Mouse (Mus musculus): ENCODE measurements around the gene Epb41l4b. TPM values are rescaled to one million over a fixed set of nuclear protein-coding genes. Genes with fewer than 3 reads are reported as not detected.

Epb41l4b gene
- polyA plus RNA-seq, 1 experiment from 2014 or later: 0.92 TPM

- 0 out of 2 replicates have a peak, but pooled peaks cover 7% of the 10 kb centered on the region for H3K9me3 ChIP-seq
- peaks cover 23% of the 10 kb centered on the region for H3K4me1 ChIP-seq (replicated peaks)
- peaks cover 21% of the 10 kb centered on the region for H3K27me3 ChIP-seq (ENCODE audit: insufficient read depth, poor library complexity, severe bottlenecking)
- 14% methylated on average over 23 of the region's 23 CpGs for WGBS
- peak overlapping the region; percentile 82 for H3K27ac ChIP-seq
- DNase-seq (ENCODE audit: low spot score): peak; percentile 71
- peak overlapping the region; percentile 52 for H3K4me3 ChIP-seq
- H3K36me3 ChIP-seq: no peaks in the 10 kb centered on the region
Measured at GRCm38 (mm10) chr4:57039127-57040031, 103.9 kb downstream of the Epb41l4b start.

- no peaks in the 10 kb centered on the region for H3K36me3 ChIP-seq
- 75% methylated on average over 7 of the region's 7 CpGs for WGBS
- no peak overlapping the region for H3K27ac ChIP-seq
- H3K9me3 ChIP-seq: 0 out of 2 replicates have a peak, but pooled peaks cover 7% of the 10 kb centered on the region
- peaks cover 23% of the 10 kb centered on the region for H3K4me1 ChIP-seq (replicated peaks)
- peaks cover 21% of the 10 kb centered on the region for H3K27me3 ChIP-seq (ENCODE audit: insufficient read depth, poor library complexity, severe bottlenecking)
- no peak for DNase-seq (ENCODE audit: low spot score)
- H3K4me3 ChIP-seq: no peak overlapping the region
Measured at GRCm38 (mm10) chr4:57037554-57037953, 105.7 kb downstream of the Epb41l4b start.

GRCm38 (mm10) chr4:57034169-57034568 lies 109.1 kb downstream of the Epb41l4b start:
- Histone ChIP-seq H3K27ac (no peak overlapping the region), H3K4me1 (replicated peaks) (peaks cover 8% of the 10 kb centered on the region), H3K9me3 (no peaks in the 10 kb centered on the region), H3K4me3 (no peak overlapping the region), H3K36me3 (no peaks in the 10 kb centered on the region), H3K27me3 (ENCODE audit: insufficient read depth, poor library complexity, severe bottlenecking) (peaks cover 16% of the 10 kb centered on the region)
- no peak for DNase-seq (ENCODE audit: low spot score)
- WGBS: 76% methylated on average over 5 of the region's 5 CpGs

GRCm38 (mm10) chr4:57031440-57031839 lies 111.8 kb downstream of the Epb41l4b start:
- 82% methylated on average over 4 of the region's 4 CpGs for WGBS
- Histone ChIP-seq H3K36me3 (no peaks in the 10 kb centered on the region), H3K27ac (no peak overlapping the region), H3K27me3 (ENCODE audit: insufficient read depth, poor library complexity, severe bottlenecking) (no peaks in the 10 kb centered on the region), H3K9me3 (no peaks in the 10 kb centered on the region), H3K4me1 (replicated peaks) (peaks cover 8% of the 10 kb centered on the region), H3K4me3 (no peak overlapping the region)
- DNase-seq (ENCODE audit: low spot score): no peak

DNA sequence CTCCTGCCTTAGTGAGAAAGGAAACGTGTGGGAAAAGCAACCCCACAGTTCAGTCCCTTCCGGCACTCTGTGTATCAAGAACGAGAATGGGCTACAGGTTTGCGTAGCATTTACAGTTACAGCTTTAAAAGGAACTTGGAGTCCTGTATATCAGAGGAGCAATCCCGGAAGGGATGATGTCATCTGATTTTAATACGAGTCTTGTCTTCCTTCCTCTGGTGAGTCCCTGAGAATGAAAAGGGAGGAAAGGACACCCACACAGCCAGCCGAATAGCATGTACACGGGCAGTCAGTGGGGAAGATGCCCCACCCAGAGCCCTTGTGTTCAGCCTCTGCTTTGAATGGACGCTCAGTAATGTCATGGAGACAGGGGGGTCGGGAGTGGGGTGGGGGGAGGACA lies 115.3 kb downstream of the Epb41l4b start:
- 68% methylated on average over 10 of the region's 10 CpGs for WGBS
- H3K4me3 ChIP-seq: no peak overlapping the region
- no peaks in the 10 kb centered on the region for H3K27me3 ChIP-seq (ENCODE audit: insufficient read depth, poor library complexity, severe bottlenecking)

GRCm38 (mm10) chr4:57023527-57023926 lies 119.7 kb downstream of the Epb41l4b start:
- Histone ChIP-seq H3K36me3 (no peaks in the 10 kb centered on the region), H3K4me1 (replicated peaks) (peaks cover 14% of the 10 kb centered on the region), H3K27me3 (ENCODE audit: insufficient read depth, poor library complexity, severe bottlenecking) (no peaks in the 10 kb centered on the region), H3K4me3 (no peak overlapping the region), H3K27ac (no peak overlapping the region), H3K9me3 (no peaks in the 10 kb centered on the region)
- WGBS: 75% methylated on average over 3 of the region's 3 CpGs
- DNase-seq (ENCODE audit: low spot score): no peak

More for the DNA sequence above, 115.3 kb downstream of the Epb41l4b start:
- Histone ChIP-seq H3K9me3 (no peaks in the 10 kb centered on the region), H3K36me3 (no peaks in the 10 kb centered on the region), H3K4me1 (replicated peaks) (peaks cover 14% of the 10 kb centered on the region), H3K27ac (no peak overlapping the region; the same call in 1 of the 2 replicates)
- DNase-seq (ENCODE audit: low spot score): no peak

DNA sequence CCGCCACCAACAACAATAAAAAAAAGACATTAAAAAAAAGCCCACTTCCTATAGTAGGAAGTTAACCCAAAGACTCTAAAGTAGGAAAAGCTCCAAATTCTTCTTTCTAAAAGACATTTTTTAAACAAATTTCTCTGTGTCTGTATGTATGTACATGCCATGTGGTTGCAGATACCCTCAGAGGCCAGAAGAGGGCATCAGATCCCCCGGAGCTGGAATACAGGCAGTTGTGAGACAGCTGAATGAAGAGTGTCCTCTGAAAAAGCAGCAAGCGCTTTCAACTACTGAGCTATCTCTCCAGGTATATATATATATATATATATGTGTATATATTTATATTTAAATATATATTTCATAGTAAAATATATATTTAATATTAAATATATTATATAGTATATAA lies 121.9 kb downstream of the Epb41l4b start:
- H3K27me3 ChIP-seq (ENCODE audit: insufficient read depth, poor library complexity, severe bottlenecking): peaks cover 6% of the 10 kb centered on the region

DNA sequence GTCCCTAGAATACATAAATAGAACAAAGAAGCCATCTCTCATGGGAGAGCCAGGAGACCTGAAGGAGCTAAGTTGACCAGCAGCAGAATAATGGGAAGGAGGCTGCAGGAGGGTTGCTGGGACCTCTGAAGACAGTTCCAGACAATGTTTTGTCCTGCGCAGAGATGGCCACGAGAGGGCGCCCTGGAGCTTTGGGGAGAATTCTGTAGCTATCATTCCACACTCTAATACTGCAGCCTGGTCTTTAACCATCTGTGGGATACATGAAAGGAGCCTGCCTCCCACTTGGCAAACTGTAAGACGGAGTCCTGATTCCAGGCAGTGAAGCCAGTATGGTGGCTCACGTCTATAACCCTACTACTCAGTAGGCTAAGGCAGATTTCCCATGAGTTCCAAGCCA lies 126.0 kb downstream of the Epb41l4b start:
- DNase-seq (ENCODE audit: low spot score): peak; percentile 82
- H3K4me3 ChIP-seq: no peak overlapping the region
- no peaks in the 10 kb centered on the region for H3K9me3 ChIP-seq
- H3K27me3 ChIP-seq (ENCODE audit: insufficient read depth, poor library complexity, severe bottlenecking): peaks cover 12% of the 10 kb centered on the region
- H3K4me1 ChIP-seq (replicated peaks): peaks cover 7% of the 10 kb centered on the region; the same call in 1 of the 2 replicates
- H3K36me3 ChIP-seq: no peaks in the 10 kb centered on the region
- WGBS: 25% methylated on average over 5 of the region's 5 CpGs
- H3K27ac ChIP-seq: no peak overlapping the region

More for the DNA sequence above, 121.9 kb downstream of the Epb41l4b start:
- no peak overlapping the region for H3K4me3 ChIP-seq
- DNase-seq (ENCODE audit: low spot score): no peak
- no peak overlapping the region for H3K27ac ChIP-seq
- no peaks in the 10 kb centered on the region for H3K9me3 ChIP-seq
- no peaks in the 10 kb centered on the region for H3K36me3 ChIP-seq
- H3K4me1 ChIP-seq (replicated peaks): peaks cover 13% of the 10 kb centered on the region; the same call in 1 of the 2 replicates
- 90% methylated on average over 3 of the region's 3 CpGs for WGBS

- DNase-seq (ENCODE audit: low spot score): no peak
- peak overlapping the region; percentile 45; the same call in 1 of the 2 replicates for H3K27ac ChIP-seq
- H3K4me3 ChIP-seq: no peak overlapping the region
- 51% methylated on average over 18 of the region's 18 CpGs for WGBS
- H3K9me3 ChIP-seq: no peaks in the 10 kb centered on the region
- no peaks in the 10 kb centered on the region for H3K36me3 ChIP-seq
- peaks cover 12% of the 10 kb centered on the region for H3K27me3 ChIP-seq (ENCODE audit: insufficient read depth, poor library complexity, severe bottlenecking)
- H3K4me1 ChIP-seq (replicated peaks): peaks cover 7% of the 10 kb centered on the region; the same call in 1 of the 2 replicates
Measured at GRCm38 (mm10) chr4:57016366-57017171, 126.7 kb downstream of the Epb41l4b start.

GRCm38 (mm10) chr4:57015032-57015431 lies 128.2 kb downstream of the Epb41l4b start:
- Histone ChIP-seq H3K4me1 (replicated peaks) (peaks cover 15% of the 10 kb centered on the region), H3K27ac (no peak overlapping the region), H3K4me3 (no peak overlapping the region), H3K36me3 (no peaks in the 10 kb centered on the region), H3K27me3 (ENCODE audit: insufficient read depth, poor library complexity, severe bottlenecking) (peaks cover 16% of the 10 kb centered on the region), H3K9me3 (no peaks in the 10 kb centered on the region)
- DNase-seq (ENCODE audit: low spot score): no peak
- 85% methylated on average over 5 of the region's 5 CpGs for WGBS

GRCm38 (mm10) chr4:57011454-57012046 lies 131.7 kb downstream of the Epb41l4b start:
- no peak overlapping the region for H3K4me3 ChIP-seq
- no peaks in the 10 kb centered on the region for H3K9me3 ChIP-seq
- H3K36me3 ChIP-seq: no peaks in the 10 kb centered on the region
- WGBS: 71% methylated on average over 8 of the region's 8 CpGs
- H3K4me1 ChIP-seq (replicated peaks): peaks cover 9% of the 10 kb centered on the region
- no peak for DNase-seq (ENCODE audit: low spot score)
- H3K27me3 ChIP-seq (ENCODE audit: insufficient read depth, poor library complexity, severe bottlenecking): peaks cover 17% of the 10 kb centered on the region
- H3K27ac ChIP-seq: no peak overlapping the region

GRCm38 (mm10) chr4:57010919-57011318 lies 132.3 kb downstream of the Epb41l4b start:
- Histone ChIP-seq H3K27ac (no peak overlapping the region), H3K9me3 (no peaks in the 10 kb centered on the region), H3K27me3 (ENCODE audit: insufficient read depth, poor library complexity, severe bottlenecking) (peaks cover 12% of the 10 kb centered on the region), H3K4me1 (replicated peaks) (peaks cover 7% of the 10 kb centered on the region; the same call in 1 of the 2 replicates), H3K36me3 (no peaks in the 10 kb centered on the region), H3K4me3 (no peak overlapping the region)
- 28% methylated on average over 6 of the region's 6 CpGs for WGBS
- no peak for DNase-seq (ENCODE audit: low spot score)

Data from hindbrain, embryonic 10.5 days (tissue).